Mouse (Mus musculus) liver, embryonic 15.5 days (tissue): ENCODE measurements around the gene Aco1. TPM values are rescaled to one million over a fixed set of nuclear protein-coding genes. Genes with fewer than 3 reads are reported as not detected.

ENCODE experiments used
- ATAC-seq: fragments of 200-750 bp; cut with Nextera tagmentation; 2 replicates; pipeline ENCODE4 v1.8.0; 2017; ENCODE audit warnings: moderate number of reproducible peaks, mild to moderate bottlenecking, moderate library complexity; ENCODE audit not compliant: insufficient read depth
- H3K27ac ChIP-seq: fragments of 300-500 bp; sonication (generic); replicated peaks from 2 replicates; pipeline ENCODE4 v1.5.1; 2015; ENCODE audit warnings: mild to moderate bottlenecking, inconsistent platforms
- H3K27me3 ChIP-seq: fragments of 300-500 bp; sonication (generic); 2 replicates; pipeline ENCODE4 v1.6.1; 2015; ENCODE audit warnings: mild to moderate bottlenecking, inconsistent platforms
- H3K36me3 ChIP-seq: fragments of 300-500 bp; sonication (generic); replicated peaks from 2 replicates; pipeline ENCODE4 v1.6.1; 2015; ENCODE audit warnings: moderate library complexity, mild to moderate bottlenecking, inconsistent platforms
- H3K4me1 ChIP-seq: fragments of 300-500 bp; sonication (generic); replicated peaks from 2 replicates; pipeline ENCODE4 v1.6.1; 2015; ENCODE audit warnings: inconsistent platforms
- H3K4me2 ChIP-seq: fragments of 300-500 bp; sonication (generic); 2 replicates; pipeline ENCODE4 v1.6.1; 2015; ENCODE audit warnings: moderate library complexity, mild to moderate bottlenecking, inconsistent platforms
- H3K4me3 ChIP-seq: fragments of 300-500 bp; sonication (generic); replicated peaks from 2 replicates; pipeline ENCODE4 v1.5.1; 2015; ENCODE audit warnings: mild to moderate bottlenecking, inconsistent platforms
- H3K9ac ChIP-seq: fragments of 300-500 bp; sonication (generic); 2 replicates; pipeline ENCODE4 v1.6.1; 2015; ENCODE audit warnings: moderate library complexity, mild to moderate bottlenecking, inconsistent platforms
- H3K9me3 ChIP-seq: fragments of 300-500 bp; sonication (generic); replicated peaks from 2 replicates; pipeline ENCODE4 v1.6.1; 2016; ENCODE audit warnings: inconsistent platforms
- WGBS: fragments of 180-500 bp; shearing (Covaris S2); methylation state at CpG from one replicate; pipeline ENCODE4 v1.1.7; 2015; ENCODE audit warnings: mixed read lengths; ENCODE audit not compliant: insufficient replicate concordance; 5-methylcytosine and 5-hydroxymethylcytosine counted together
- polyA plus RNA-seq: library from polyadenylated mRNA; unstranded; fragments of >200 nt; fragmentation: Nextera tagmentation; extraction: Ambion mirVana; gene quantifications from 2 replicates; pipeline ENCODE4 v1.2.1, GENCODE M21; 2015

Aco1 gene
- polyA plus RNA-seq, 1 experiment from 2014 or later, result 34.1 TPM

DNA sequence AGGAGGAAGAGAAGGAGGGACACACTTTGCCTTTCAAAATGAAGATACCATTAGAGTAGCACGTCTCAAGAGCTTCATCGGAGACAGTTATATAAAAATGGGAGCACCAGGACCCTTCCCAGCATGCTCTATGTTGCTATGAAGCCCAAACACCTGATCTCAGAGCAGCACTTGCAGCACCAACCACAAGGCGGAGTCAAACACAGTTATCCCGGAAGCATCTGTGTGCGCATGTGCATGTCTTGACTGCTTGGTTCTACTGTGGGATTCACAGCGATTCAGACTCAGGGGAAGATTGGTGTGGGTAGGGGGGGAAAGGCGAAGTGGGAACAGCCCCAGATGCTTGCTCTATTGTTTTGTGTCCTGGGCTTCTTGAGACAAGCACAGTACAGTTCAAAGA lies 75.5 kb downstream of the Aco1 start:
- no peaks in the 10 kb centered on the region for H3K4me1 ChIP-seq
- no peak for ATAC-seq
- no peak overlapping the region for H3K4me3 ChIP-seq
- no peak overlapping the region for H3K27ac ChIP-seq
- peaks cover 11% of the 10 kb centered on the region; the same call in 1 of the 2 replicates for H3K36me3 ChIP-seq
- 53% methylated on average over 7 of the region's 7 CpGs for WGBS
- H3K9ac ChIP-seq, result no peak overlapping the region
- H3K4me2 ChIP-seq, result no peak overlapping the region
- no peaks in the 10 kb centered on the region for H3K27me3 ChIP-seq
- no peaks in the 10 kb centered on the region for H3K9me3 ChIP-seq

DNA sequence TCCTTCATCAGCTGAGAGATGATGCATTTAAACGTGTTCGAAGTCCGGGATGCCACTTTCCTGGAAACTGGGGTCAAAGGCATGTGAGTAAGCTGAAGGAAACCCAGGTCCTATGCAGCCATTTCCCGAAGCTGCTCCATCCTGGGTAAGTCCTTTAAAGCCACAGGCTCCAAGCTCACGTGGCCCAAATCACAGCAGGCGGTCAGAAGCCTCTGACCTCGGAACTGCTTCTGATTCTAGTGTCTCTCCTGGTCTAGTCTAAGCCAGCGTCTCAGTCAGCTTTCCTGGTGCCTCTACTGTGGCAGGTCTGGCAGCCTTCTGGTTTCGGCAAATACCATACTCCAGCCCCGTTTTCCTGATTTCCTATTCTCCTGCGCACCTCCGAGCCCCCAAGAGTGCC lies 77.6 kb downstream of the Aco1 start:
- Histone ChIP-seq H3K9me3 (no peaks in the 10 kb centered on the region), H3K9ac (no peak overlapping the region), H3K27ac (no peak overlapping the region), H3K4me3 (no peak overlapping the region), H3K4me2 (no peak overlapping the region), H3K36me3 (peaks cover 11% of the 10 kb centered on the region; the same call in 1 of the 2 replicates), H3K27me3 (no peaks in the 10 kb centered on the region), H3K4me1 (no peaks in the 10 kb centered on the region)
- no peak for ATAC-seq
- WGBS, result 40% methylated on average over 12 of the region's 12 CpGs

DNA sequence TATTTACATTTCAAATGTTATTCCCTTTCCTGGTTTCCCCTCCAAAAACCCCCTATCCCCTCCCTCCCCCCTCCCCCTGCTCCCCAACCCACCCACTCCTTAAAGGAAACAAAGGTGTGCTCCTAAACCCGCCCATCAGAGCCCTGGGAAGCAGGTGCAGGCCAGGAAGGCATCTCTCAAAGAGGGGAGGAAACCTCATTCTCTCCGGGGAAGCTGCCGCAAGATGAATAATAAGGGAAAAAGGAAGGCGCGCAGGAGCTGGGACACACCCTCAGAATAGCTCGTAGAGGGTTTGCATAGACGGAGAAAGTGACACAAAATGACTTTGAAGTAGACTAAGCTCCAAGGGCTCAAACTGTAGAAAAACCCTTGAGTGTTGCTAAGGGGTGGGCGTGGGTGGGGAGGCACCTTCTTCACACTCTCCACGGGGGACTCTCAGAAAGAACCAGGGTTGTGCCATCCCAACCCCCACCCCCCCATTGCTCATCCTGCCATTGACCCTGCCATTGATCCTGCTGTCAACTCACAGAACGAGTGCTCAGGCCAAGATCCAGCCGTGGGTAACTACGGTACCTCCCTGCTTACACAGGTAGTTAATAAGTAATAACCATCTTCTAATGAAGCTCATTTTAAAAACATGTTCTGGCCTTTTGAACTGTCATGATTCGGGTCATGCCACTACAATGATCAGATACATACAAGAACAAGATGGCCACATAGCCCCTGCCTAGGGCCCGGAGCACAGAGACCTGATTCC lies 78.3 kb downstream of the Aco1 start:
- no peak overlapping the region; the same call in 1 of the 2 replicates for H3K4me2 ChIP-seq

DNA sequence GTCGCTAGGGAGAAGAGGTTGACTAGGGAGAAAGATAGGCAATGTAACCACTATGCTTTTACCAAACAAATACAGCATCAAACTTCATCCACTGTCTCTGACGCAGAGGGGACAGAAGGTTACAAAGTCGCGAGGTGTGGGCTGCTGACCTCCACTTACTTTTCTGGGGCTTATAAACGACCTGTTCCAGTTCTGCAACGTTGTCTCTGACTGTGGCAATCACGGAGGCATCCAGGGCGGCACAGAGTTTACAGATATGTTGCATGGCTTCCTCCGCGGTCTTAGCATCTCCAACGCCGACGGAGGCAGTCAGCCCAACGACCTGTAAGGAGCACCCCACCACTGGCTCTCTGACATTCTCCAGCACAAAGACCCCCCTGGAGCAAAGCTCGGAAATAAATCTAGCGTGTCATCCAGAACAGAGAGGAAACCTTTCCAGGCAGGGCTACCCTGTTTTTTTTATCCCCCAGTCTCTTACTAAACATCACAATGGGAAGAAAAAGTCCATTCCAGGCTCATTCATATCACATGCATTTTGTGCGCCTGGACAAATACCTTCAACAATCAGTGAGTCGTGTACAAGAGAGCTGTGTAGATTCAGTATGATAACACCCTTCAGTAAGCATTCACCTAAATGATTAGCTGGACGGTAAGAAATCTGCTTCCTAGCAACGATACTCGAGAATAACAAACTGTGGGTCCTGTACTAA lies 79.2 kb downstream of the Aco1 start:
- no peaks in the 10 kb centered on the region for H3K27me3 ChIP-seq
- H3K4me1 ChIP-seq, result no peaks in the 10 kb centered on the region
- H3K9me3 ChIP-seq, result no peaks in the 10 kb centered on the region
- ATAC-seq, result no peak
- no peak overlapping the region for H3K4me2 ChIP-seq
- WGBS, result 54% methylated on average over 21 of the region's 21 CpGs
- no peak overlapping the region for H3K27ac ChIP-seq
- peaks cover 8% of the 10 kb centered on the region; the same call in 1 of the 2 replicates for H3K36me3 ChIP-seq
- no peak overlapping the region for H3K9ac ChIP-seq
- H3K4me3 ChIP-seq, result no peak overlapping the region

More for the DNA sequence above, 78.3 kb downstream of the Aco1 start:
- Histone ChIP-seq H3K9me3 (no peaks in the 10 kb centered on the region), H3K9ac (no peak overlapping the region), H3K4me3 (no peak overlapping the region), H3K4me1 (no peaks in the 10 kb centered on the region), H3K36me3 (peaks cover 11% of the 10 kb centered on the region; the same call in 1 of the 2 replicates), H3K27me3 (no peaks in the 10 kb centered on the region), H3K27ac (no peak overlapping the region)
- WGBS, result 35% methylated on average over 14 of the region's 14 CpGs
- peak; percentile 63 for ATAC-seq

DNA sequence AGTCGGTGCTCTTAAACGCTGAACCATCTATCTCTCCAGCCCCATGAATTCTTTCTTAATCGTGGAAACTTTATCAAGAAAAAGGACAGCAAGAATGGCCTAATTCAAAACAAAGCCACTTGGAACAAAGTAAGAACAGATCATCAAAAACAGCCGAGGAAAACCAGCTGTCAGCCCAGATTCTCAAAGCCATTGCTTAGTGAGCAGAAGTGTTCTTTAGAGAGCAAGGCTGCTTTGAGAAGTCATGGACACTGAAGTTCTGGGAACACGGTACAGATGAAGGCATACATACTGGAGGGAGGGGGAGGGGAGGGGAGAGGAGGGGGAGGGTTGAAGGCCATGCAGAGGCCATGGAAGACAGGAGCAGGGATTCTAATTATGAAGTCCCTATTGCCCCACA lies 83.2 kb downstream of the Aco1 start:
- Histone ChIP-seq H3K27ac (no peak overlapping the region), H3K4me1 (no peaks in the 10 kb centered on the region), H3K9me3 (no peaks in the 10 kb centered on the region), H3K4me2 (no peak overlapping the region), H3K9ac (no peak overlapping the region), H3K4me3 (no peak overlapping the region), H3K36me3 (0 out of 2 replicates have a peak, but pooled peaks cover 7% of the 10 kb centered on the region), H3K27me3 (no peaks in the 10 kb centered on the region)
- 66% methylated on average over 5 of the region's 5 CpGs for WGBS
- no peak for ATAC-seq

DNA sequence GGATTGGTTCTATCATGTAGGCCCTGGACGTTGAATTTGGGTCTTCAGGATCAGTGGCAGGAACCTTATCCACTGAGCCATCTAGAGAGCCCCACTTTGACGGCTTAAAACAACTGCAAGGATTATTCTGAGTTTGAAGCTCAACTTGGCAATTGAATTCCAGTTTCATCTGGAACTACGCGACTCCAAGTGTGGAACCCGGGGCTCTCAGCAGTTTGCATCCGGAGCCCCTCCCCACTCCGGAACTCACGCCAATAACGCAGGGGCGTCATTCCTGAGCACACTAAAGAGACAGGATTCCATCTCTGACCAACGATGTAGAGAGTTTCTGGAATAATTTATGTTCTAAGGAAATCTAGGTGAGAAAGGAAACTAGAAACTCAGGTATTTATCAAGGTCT lies 84.2 kb downstream of the Aco1 start:
- H3K4me2 ChIP-seq, result no peak overlapping the region
- H3K36me3 ChIP-seq, result 0 out of 2 replicates have a peak, but pooled peaks cover 7% of the 10 kb centered on the region
- no peaks in the 10 kb centered on the region for H3K9me3 ChIP-seq
- no peak overlapping the region for H3K27ac ChIP-seq
- ATAC-seq, result no peak
- no peak overlapping the region for H3K4me3 ChIP-seq
- WGBS, result 75% methylated on average over 11 of the region's 11 CpGs
- no peak overlapping the region for H3K9ac ChIP-seq
- no peaks in the 10 kb centered on the region for H3K27me3 ChIP-seq
- no peaks in the 10 kb centered on the region for H3K4me1 ChIP-seq

GRCm38 (mm10) chr4:40227886-40228285 lies 85.0 kb downstream of the Aco1 start:
- no peaks in the 10 kb centered on the region for H3K27me3 ChIP-seq
- H3K4me1 ChIP-seq, result no peaks in the 10 kb centered on the region
- 0 out of 2 replicates have a peak, but pooled peaks cover 6% of the 10 kb centered on the region for H3K36me3 ChIP-seq
- WGBS, result 75% methylated on average over 7 of the region's 7 CpGs
- H3K4me3 ChIP-seq, result no peak overlapping the region
- H3K9ac ChIP-seq, result no peak overlapping the region
- H3K9me3 ChIP-seq, result no peaks in the 10 kb centered on the region
- no peak for ATAC-seq
- no peak overlapping the region for H3K4me2 ChIP-seq
- H3K27ac ChIP-seq, result no peak overlapping the region

- Histone ChIP-seq H3K4me2 (no peak overlapping the region), H3K9ac (no peak overlapping the region), H3K4me1 (no peaks in the 10 kb centered on the region), H3K4me3 (no peak overlapping the region), H3K36me3 (0 out of 2 replicates have a peak, but pooled peaks cover 3% of the 10 kb centered on the region), H3K27ac (no peak overlapping the region), H3K27me3 (no peaks in the 10 kb centered on the region), H3K9me3 (no peaks in the 10 kb centered on the region)
- 80% methylated on average over 6 of the region's 6 CpGs for WGBS
- no peak for ATAC-seq
Observed at GRCm38 (mm10) chr4:40229723-40230122, 86.8 kb downstream of the Aco1 start.

DNA sequence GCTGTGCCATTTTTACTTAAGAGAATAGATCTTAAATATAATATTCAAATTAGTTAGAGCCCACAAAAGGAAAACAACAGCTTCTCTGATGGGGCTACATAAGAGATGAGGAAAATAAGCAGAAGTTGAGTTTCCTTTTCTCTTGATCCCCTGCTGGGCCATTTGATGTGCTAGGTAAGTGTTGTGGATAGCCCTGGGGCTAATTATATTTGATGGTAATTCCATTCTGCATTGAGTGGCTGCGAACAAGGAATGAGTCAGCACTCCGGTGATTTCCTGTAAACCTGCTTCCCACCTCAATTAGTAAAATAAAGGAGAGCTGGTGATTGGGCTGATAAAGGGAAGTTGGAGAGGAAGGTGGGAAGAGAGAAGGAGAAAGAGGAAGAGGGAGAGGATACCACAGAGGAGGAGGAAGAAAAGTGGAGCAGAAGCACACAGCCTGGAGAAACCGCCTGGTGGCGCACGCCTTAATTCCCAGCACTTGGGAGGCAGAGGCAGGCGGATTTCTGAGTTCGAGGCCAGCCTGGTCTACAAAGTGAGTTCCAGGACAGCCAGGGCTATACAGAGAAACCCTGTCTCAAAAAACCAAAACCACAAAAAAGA lies 90.3 kb downstream of the Aco1 start:
- Histone ChIP-seq H3K27me3 (no peaks in the 10 kb centered on the region), H3K4me3 (no peak overlapping the region), H3K27ac (no peak overlapping the region), H3K9me3 (no peaks in the 10 kb centered on the region), H3K36me3 (no peaks in the 10 kb centered on the region), H3K4me1 (no peaks in the 10 kb centered on the region), H3K4me2 (no peak overlapping the region), H3K9ac (no peak overlapping the region)
- ATAC-seq, result no peak
- WGBS, result 56% methylated on average over 7 of the region's 7 CpGs

DNA sequence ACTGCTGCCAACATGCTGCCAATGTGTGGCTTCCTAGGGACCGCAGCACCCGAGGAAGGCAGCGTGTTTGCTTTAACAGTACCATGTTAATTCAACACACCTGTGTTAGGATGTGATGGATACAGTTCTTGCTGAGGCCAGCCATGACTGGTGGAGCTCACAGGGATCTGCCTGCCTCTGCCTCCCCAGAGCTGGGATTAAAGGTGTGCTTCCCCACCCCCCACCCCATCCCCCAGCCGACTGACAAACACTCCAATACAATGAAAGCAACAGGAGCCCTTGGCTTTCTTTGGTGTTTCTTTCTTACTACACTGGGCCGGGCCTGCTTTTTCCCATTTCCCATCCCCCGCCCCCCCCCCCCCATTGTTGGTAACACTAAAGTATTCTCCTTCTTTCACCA lies 91.4 kb downstream of the Aco1 start:
- Histone ChIP-seq H3K27me3 (no peaks in the 10 kb centered on the region), H3K4me1 (peaks cover 10% of the 10 kb centered on the region), H3K9ac (no peak overlapping the region), H3K36me3 (no peaks in the 10 kb centered on the region), H3K4me3 (no peak overlapping the region), H3K4me2 (no peak overlapping the region), H3K27ac (no peak overlapping the region), H3K9me3 (no peaks in the 10 kb centered on the region)
- no peak for ATAC-seq
- 70% methylated on average over 6 of the region's 6 CpGs for WGBS

DNA sequence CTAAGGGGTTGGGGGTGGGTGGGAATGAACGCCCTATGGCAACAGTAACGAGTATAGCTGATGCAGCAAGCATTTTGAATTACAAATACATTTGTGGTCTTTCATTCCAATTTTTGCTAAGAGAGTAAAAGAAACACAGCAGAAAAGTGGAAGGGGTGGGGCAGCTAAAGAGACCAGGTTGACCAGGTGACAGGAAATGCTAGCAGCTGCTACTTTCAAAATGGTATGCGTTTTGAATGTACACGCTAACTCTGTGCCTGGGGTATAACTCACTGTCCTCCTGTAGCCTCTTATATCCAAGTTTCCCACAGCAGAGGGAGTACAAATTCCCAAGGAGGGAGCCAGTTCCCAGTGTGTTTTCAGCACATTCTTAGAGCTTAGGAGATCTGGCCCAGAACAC lies 93.9 kb downstream of the Aco1 start:
- H3K9me3 ChIP-seq, result no peaks in the 10 kb centered on the region
- no peaks in the 10 kb centered on the region for H3K36me3 ChIP-seq
- H3K4me2 ChIP-seq, result no peak overlapping the region
- no peak overlapping the region for H3K4me3 ChIP-seq
- no peak overlapping the region for H3K9ac ChIP-seq
- H3K4me1 ChIP-seq, result peaks cover 14% of the 10 kb centered on the region
- H3K27me3 ChIP-seq, result no peaks in the 10 kb centered on the region
- 66% methylated on average over 4 of the region's 4 CpGs for WGBS
- no peak overlapping the region for H3K27ac ChIP-seq
- no peak for ATAC-seq
